Mouse (Mus musculus) erythroblast, adult 5-6 weeks (primary cell): ENCODE data around the gene AY761184. TPM values are rescaled to one million over a fixed set of nuclear protein-coding genes. Genes with fewer than 3 reads are reported as not detected.
"Not testable (repeated sequence)": the region's sequence is repeated elsewhere in the genome, so short reads cannot be mapped to it uniquely, and the experiment has no call there.

ENCODE experiments used
- ATAC-seq: replicated peaks from 2 replicates; pipeline ENCODE4 v1.8.0; 2016; ENCODE audit warnings: moderate number of reproducible peaks, mild to moderate bottlenecking, moderate TSS enrichment, inconsistent platforms; ENCODE audit not compliant: poor library complexity, low FRiP score, severe bottlenecking
- total RNA-seq, 2 experiments: library from RNA; stranded (forward) in 1 of 2; stranded (reverse) in 1 of 2; fragments of 150-400 nt in 1 of 2; fragments of 200-764, 138-1000 nt in 1 of 2; gene quantifications; 2 replicates each; pipeline versions ENCODE4 v1.2.3 to v1.2.4; 2015 to 2017; ENCODE audit warnings: low replicate concordance in 2 of 2

The AY761184 gene
- total RNA-seq (2015; ENCODE audit: low replicate concordance) (not detected in 2 replicates), total RNA-seq (2017; ENCODE audit: low replicate concordance) (not detected in 2 replicates)

GRCm38 (mm10) chr8:21703545-21703944 lies at the start of gene AY761184:
Gene AY761184, minus strand, starts transcription at chr8:21703645.
- ATAC-seq: not testable (repeated sequence)

DNA sequence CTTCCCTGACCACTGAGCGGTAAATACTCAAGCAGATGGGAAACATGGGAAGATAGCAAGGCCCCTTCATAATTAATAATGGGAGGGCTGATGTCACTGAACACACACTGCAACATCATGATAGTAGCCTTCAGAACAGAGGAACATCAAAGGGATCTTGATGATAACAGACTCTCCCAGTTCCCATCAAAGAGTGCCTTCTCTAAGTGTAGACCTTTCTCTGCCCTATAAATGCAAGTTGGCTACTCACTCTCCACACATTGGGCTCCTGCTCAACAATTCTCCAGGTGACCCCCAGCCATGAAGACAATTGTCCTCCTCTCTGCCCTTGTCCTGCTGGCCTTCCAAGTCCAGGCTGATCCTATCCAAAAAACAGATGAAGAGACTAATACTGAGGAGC lies 37.9 kb downstream of the AY761184 start, which contains the start of gene Defa34:
TSS of gene Defa34 (plus strand) at position 301 of the 400 bp plus-strand sequence.
- ATAC-seq: not testable (repeated sequence)

DNA sequence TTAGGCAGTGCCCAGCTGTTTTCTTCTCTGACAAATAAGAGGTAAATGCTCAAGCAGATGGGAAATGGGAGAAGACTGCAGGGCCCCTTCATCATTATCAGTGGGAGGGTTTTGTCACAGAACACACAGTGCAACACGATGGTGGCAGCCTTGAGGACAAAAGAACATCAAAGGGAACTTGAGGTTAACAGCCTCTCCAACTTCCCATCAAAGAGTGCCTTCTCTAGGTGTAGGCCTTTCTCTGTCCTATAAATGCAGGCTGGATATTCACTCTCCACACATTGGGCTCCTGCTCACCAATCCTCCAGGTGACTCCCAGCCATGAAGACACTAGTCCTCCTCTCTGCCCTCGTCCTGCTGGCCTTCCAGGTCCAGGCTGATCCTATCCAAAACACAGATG lies 48.0 kb downstream of the AY761184 start, which contains the start of gene Defa17:
TSS of gene Defa17 (plus strand) at position 301 of the 400 bp plus-strand sequence.
- ATAC-seq: not testable (repeated sequence)

Other genes starting within 250 kb of the AY761184 start
- not detected in 2 replicates for gene Gm7849, start 247.1 kb downstream of the AY761184 start, total RNA-seq (2015; ENCODE audit: low replicate concordance)
- gene Gm7849, start 247.1 kb downstream of the AY761184 start, total RNA-seq (2017; ENCODE audit: low replicate concordance): not detected in 2 replicates
- gene Defa20, start 194.4 kb downstream of the AY761184 start, total RNA-seq (2015; ENCODE audit: low replicate concordance): not detected in 2 replicates
- gene Defa20, start 194.4 kb downstream of the AY761184 start, total RNA-seq (2017; ENCODE audit: low replicate concordance): not detected in 2 replicates
- not detected in 2 replicates for gene Defa32, start 174.6 kb downstream of the AY761184 start, total RNA-seq (2015; ENCODE audit: low replicate concordance)
- gene Defa32, start 174.6 kb downstream of the AY761184 start, total RNA-seq (2017; ENCODE audit: low replicate concordance): not detected in 2 replicates
- not detected in 2 replicates for gene Defa37, start 138.3 kb downstream of the AY761184 start, total RNA-seq (2015; ENCODE audit: low replicate concordance)
- not detected in 2 replicates for gene Defa37, start 138.3 kb downstream of the AY761184 start, total RNA-seq (2017; ENCODE audit: low replicate concordance)
- gene Defa28, start 120.6 kb downstream of the AY761184 start, total RNA-seq (2015; ENCODE audit: low replicate concordance): not detected in 2 replicates
- not detected in 2 replicates for gene Defa28, start 120.6 kb downstream of the AY761184 start, total RNA-seq (2017; ENCODE audit: low replicate concordance)
- not detected in 2 replicates for gene Gm7861, start 109.1 kb downstream of the AY761184 start, total RNA-seq (2015; ENCODE audit: low replicate concordance)
- gene Gm7861, start 109.1 kb downstream of the AY761184 start, total RNA-seq (2017; ENCODE audit: low replicate concordance): not detected in 2 replicates
- gene Defa26, start 85.5 kb downstream of the AY761184 start, total RNA-seq (2015; ENCODE audit: low replicate concordance): not detected in 2 replicates
- not detected in 2 replicates for gene Defa26, start 85.5 kb downstream of the AY761184 start, total RNA-seq (2017; ENCODE audit: low replicate concordance)
- gene Defa17, start 47.9 kb downstream of the AY761184 start, total RNA-seq (2015; ENCODE audit: low replicate concordance): not detected in 2 replicates
- gene Defa17, start 47.9 kb downstream of the AY761184 start, total RNA-seq (2017; ENCODE audit: low replicate concordance): not detected in 2 replicates
- not detected in 2 replicates for gene Defa34, start 37.8 kb downstream of the AY761184 start, total RNA-seq (2015; ENCODE audit: low replicate concordance)
- not detected in 2 replicates for gene Defa34, start 37.8 kb downstream of the AY761184 start, total RNA-seq (2017; ENCODE audit: low replicate concordance)
- gene Defa24, start 30.8 kb upstream of the AY761184 start, total RNA-seq (2015; ENCODE audit: low replicate concordance): not detected in 2 replicates
- not detected in 2 replicates for gene Defa24, start 30.8 kb upstream of the AY761184 start, total RNA-seq (2017; ENCODE audit: low replicate concordance)
- not detected in 2 replicates for gene Defb50, start 119.9 kb upstream of the AY761184 start, total RNA-seq (2015; ENCODE audit: low replicate concordance)
- not detected in 2 replicates for gene Defb50, start 119.9 kb upstream of the AY761184 start, total RNA-seq (2017; ENCODE audit: low replicate concordance)
- gene Defb2, start 136.3 kb upstream of the AY761184 start, total RNA-seq (2015; ENCODE audit: low replicate concordance): not detected in 2 replicates
- gene Defb2, start 136.3 kb upstream of the AY761184 start, total RNA-seq (2017; ENCODE audit: low replicate concordance): not detected in 2 replicates
- not detected in 2 replicates for gene Defb10, start 155.3 kb upstream of the AY761184 start, total RNA-seq (2015; ENCODE audit: low replicate concordance)
- not detected in 2 replicates for gene Defb10, start 155.3 kb upstream of the AY761184 start, total RNA-seq (2017; ENCODE audit: low replicate concordance)
- not detected in 2 replicates for gene Defb9, start 181.8 kb upstream of the AY761184 start, total RNA-seq (2015; ENCODE audit: low replicate concordance)
- gene Defb9, start 181.8 kb upstream of the AY761184 start, total RNA-seq (2017; ENCODE audit: low replicate concordance): not detected in 2 replicates
- gene Defb11, start 202.8 kb upstream of the AY761184 start, total RNA-seq (2015; ENCODE audit: low replicate concordance): not detected in 2 replicates
- not detected in 2 replicates for gene Defb11, start 202.8 kb upstream of the AY761184 start, total RNA-seq (2017; ENCODE audit: low replicate concordance)
- gene Defb15, start 229.1 kb upstream of the AY761184 start, total RNA-seq (2015; ENCODE audit: low replicate concordance): not detected in 2 replicates
- not detected in 2 replicates for gene Defb15, start 229.1 kb upstream of the AY761184 start, total RNA-seq (2017; ENCODE audit: low replicate concordance)
- gene Defb35, start 234.7 kb upstream of the AY761184 start, total RNA-seq (2015; ENCODE audit: low replicate concordance): not detected in 2 replicates
- not detected in 2 replicates for gene Defb35, start 234.7 kb upstream of the AY761184 start, total RNA-seq (2017; ENCODE audit: low replicate concordance)
- not detected in 2 replicates for gene Defb13, start 243.1 kb upstream of the AY761184 start, total RNA-seq (2015; ENCODE audit: low replicate concordance)
- gene Defb13, start 243.1 kb upstream of the AY761184 start, total RNA-seq (2017; ENCODE audit: low replicate concordance): not detected in 2 replicates